ENCODE assay signal across 14 mouse cellular contexts in the genomic region with DNA sequence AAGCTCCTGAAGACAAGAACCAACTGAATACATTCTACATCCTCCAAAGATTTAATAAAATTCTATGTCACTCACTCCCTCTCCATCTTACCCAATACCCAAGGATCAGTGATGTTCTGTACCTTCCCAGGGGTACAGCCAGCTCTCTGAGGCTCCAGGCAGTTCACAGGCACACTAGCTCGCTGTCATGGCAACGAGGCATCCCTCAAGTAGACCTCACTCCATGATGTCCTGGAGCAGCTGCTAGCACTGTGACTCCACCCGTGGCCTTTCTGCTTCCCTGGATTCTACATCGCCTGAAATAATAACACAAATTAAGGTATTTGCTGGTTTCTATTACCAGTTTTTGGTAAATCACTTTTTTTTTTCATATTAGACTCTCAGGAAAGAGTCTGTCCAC.
DNase-seq lines count a peak whose midpoint lies in the region; ATAC-seq lines count a peak whose summit lies in the region.
"Had no signal": no experiment of that assay in that cellular context is flagged by ENCODE, and none has a peak within 500 bp of the region (broad histone marks: within the 10 kb centered on the region; RNA-seq: fewer than 3 reads in every experiment).

No protein-coding gene starts in this region.

- peak; percentile 84 for ATAC-seq in forebrain, embryonic 12.5 days (ENCODE audit: low FRiP score)
- no peak for ATAC-seq in forebrain, embryonic 16.5 days
- ATAC-seq in hindbrain, embryonic 11.5 days (ENCODE audit: low FRiP score), result peak; percentile 71; the same call in 1 of the 2 replicates
- peak; percentile 78 for ATAC-seq in midbrain, embryonic 15.5 days (replicated peaks)
- ATAC-seq in monocyte, adult 5-6 weeks (replicated peaks; ENCODE audit: insufficient number of reproducible peaks, low FRiP score, low TSS enrichment, poor library complexity, severe bottlenecking), result no peak

- no peak overlapping the region for H3K4me2 ChIP-seq in forebrain, embryonic 12.5 days
- no peak overlapping the region for H3K4me2 ChIP-seq in forebrain, embryonic 16.5 days (ENCODE audit: low read length)
- no peak overlapping the region for H3K4me2 ChIP-seq in hindbrain, embryonic 11.5 days (replicated peaks; ENCODE audit: low read depth, low read length)
- H3K4me2 ChIP-seq in midbrain, embryonic 15.5 days, result no peak overlapping the region
- H3K4me2 ChIP-seq: embryonic facial prominence, embryonic 15.5 days had no signal

- no peaks in the 10 kb centered on the region for H3K9me3 ChIP-seq in forebrain, embryonic 12.5 days
- H3K9me3 ChIP-seq in forebrain, embryonic 16.5 days (ENCODE audit: control insufficient read depth, low read length), result no peaks in the 10 kb centered on the region
- no peaks in the 10 kb centered on the region for H3K9me3 ChIP-seq in hindbrain, embryonic 11.5 days (ENCODE audit: control insufficient read depth, low read length)
- H3K9me3 ChIP-seq in midbrain, embryonic 15.5 days, result no peaks in the 10 kb centered on the region
- H3K9me3 ChIP-seq: embryonic facial prominence, embryonic 15.5 days; heart, embryonic 10.5 days had no signal

- H3K4me1 ChIP-seq in forebrain, embryonic 12.5 days, result peaks cover 4% of the 10 kb centered on the region; the same call in 1 of the 2 replicates
- H3K4me1 ChIP-seq in forebrain, embryonic 16.5 days (replicated peaks; ENCODE audit: control insufficient read depth, insufficient read depth, low read length), result no peaks in the 10 kb centered on the region
- H3K4me1 ChIP-seq in hindbrain, embryonic 11.5 days (replicated peaks; ENCODE audit: control insufficient read depth, insufficient read depth, low read length), result no peaks in the 10 kb centered on the region
- peaks cover 12% of the 10 kb centered on the region; the same call in 1 of the 2 replicates for H3K4me1 ChIP-seq in midbrain, embryonic 15.5 days
- H3K4me1 ChIP-seq: embryonic facial prominence, embryonic 15.5 days; heart, embryonic 10.5 days had no signal

- no peak overlapping the region for H3K4me3 ChIP-seq in forebrain, embryonic 12.5 days (replicated peaks)
- H3K4me3 ChIP-seq in forebrain, embryonic 16.5 days (replicated peaks; ENCODE audit: low read length), result no peak overlapping the region
- no peak overlapping the region for H3K4me3 ChIP-seq in hindbrain, embryonic 11.5 days (ENCODE audit: low read depth, low read length)
- H3K4me3 ChIP-seq in midbrain, embryonic 15.5 days, result no peak overlapping the region
- H3K4me3 ChIP-seq: embryonic facial prominence, embryonic 15.5 days; heart, embryonic 10.5 days had no signal

- H3K36me3 ChIP-seq in forebrain, embryonic 12.5 days (replicated peaks), result no peaks in the 10 kb centered on the region
- no peaks in the 10 kb centered on the region for H3K36me3 ChIP-seq in forebrain, embryonic 16.5 days (ENCODE audit: control insufficient read depth, insufficient read depth)
- H3K36me3 ChIP-seq in hindbrain, embryonic 11.5 days (ENCODE audit: control insufficient read depth, insufficient read depth, low read length), result no peaks in the 10 kb centered on the region
- H3K36me3 ChIP-seq in midbrain, embryonic 15.5 days (replicated peaks), result no peaks in the 10 kb centered on the region
- H3K36me3 ChIP-seq: embryonic facial prominence, embryonic 15.5 days; heart, embryonic 10.5 days had no signal

- 55% methylated on average over 4 of the region's 4 CpGs for WGBS in forebrain, embryonic 12.5 days
- 58% methylated on average over 4 of the region's 4 CpGs for WGBS in forebrain, embryonic 16.5 days
- WGBS in hindbrain, embryonic 11.5 days, result 58% methylated on average over 4 of the region's 4 CpGs
- 52% methylated on average over 4 of the region's 4 CpGs for WGBS in midbrain, embryonic 15.5 days

- H3K27ac ChIP-seq in forebrain, embryonic 12.5 days, result no peak overlapping the region
- H3K27ac ChIP-seq in forebrain, embryonic 16.5 days (ENCODE audit: low read length), result no peak overlapping the region
- H3K27ac ChIP-seq in hindbrain, embryonic 11.5 days (ENCODE audit: low read depth, low read length), result no peak overlapping the region
- H3K27ac ChIP-seq in midbrain, embryonic 15.5 days, result no peak overlapping the region
- H3K27ac ChIP-seq: embryonic facial prominence, embryonic 15.5 days; heart, embryonic 10.5 days had no signal

- H3K9ac ChIP-seq in forebrain, embryonic 12.5 days, result no peak overlapping the region
- no peak overlapping the region for H3K9ac ChIP-seq in forebrain, embryonic 16.5 days (replicated peaks; ENCODE audit: low read depth, low read length)
- H3K9ac ChIP-seq in hindbrain, embryonic 11.5 days (ENCODE audit: low read depth, low read length), result no peak overlapping the region
- H3K9ac ChIP-seq in midbrain, embryonic 15.5 days, result no peak overlapping the region
- H3K9ac ChIP-seq: embryonic facial prominence, embryonic 15.5 days had no signal

- no peaks in the 10 kb centered on the region for H3K27me3 ChIP-seq in forebrain, embryonic 12.5 days
- H3K27me3 ChIP-seq in forebrain, embryonic 16.5 days (replicated peaks; ENCODE audit: control insufficient read depth, insufficient read depth, low read length), result no peaks in the 10 kb centered on the region
- H3K27me3 ChIP-seq in hindbrain, embryonic 11.5 days (ENCODE audit: control insufficient read depth, insufficient read depth, low read length), result no peaks in the 10 kb centered on the region
- no peaks in the 10 kb centered on the region for H3K27me3 ChIP-seq in midbrain, embryonic 15.5 days (replicated peaks)
- H3K27me3 ChIP-seq: embryonic facial prominence, embryonic 15.5 days had no signal

- DNase-seq in brain, adult 2 months (ENCODE audit: low read depth, low spot score), result peak; percentile 85
- peak; percentile 29 for DNase-seq in hindbrain, embryonic 11.5 days (ENCODE audit: low spot score)
- DNase-seq in gastrocnemius, postnatal 10 days, result no peak
- no peak for DNase-seq in Muller cell, postnatal 12 days (ENCODE audit: inconsistent ontology term)
- DNase-seq: adrenal gland, adult 2 months; lung, postnatal 14 days; right cerebral cortex, postnatal 14 days; thymus, postnatal 25 days had no signal

Comparison
In these comparisons a context has a peak if more than half of its experiments do, and no peak if none do; other contexts are left out.
1. ATAC-seq: peak in forebrain, embryonic 12.5 days (single experiment), hindbrain, embryonic 11.5 days (single experiment) and midbrain, embryonic 15.5 days (single experiment); none in forebrain, embryonic 16.5 days (single experiment) and monocyte, adult 5-6 weeks (single experiment).
2. DNase-seq: peak in brain, adult 2 months (single experiment) and hindbrain, embryonic 11.5 days (single experiment); none in gastrocnemius, postnatal 10 days (single experiment) and Muller cell, postnatal 12 days (single experiment).